Mouse (Mus musculus) lung, postnatal 0 days (tissue): Measurements from ENCODE around the gene Wdr18.

ENCODE experiments used
- CTCF ChIP-seq: IDR thresholded peaks from 2 replicates; pipeline ENCODE4 v1.5.1; 2016; ENCODE audit warnings: antibody characterized with exemption, mild to moderate bottlenecking
- EP300 ChIP-seq: IDR thresholded peaks from 2 replicates; pipeline ENCODE4 v1.6.1; 2016; ENCODE audit warnings: antibody characterized with exemption, mild to moderate bottlenecking, control low read depth

DNA sequence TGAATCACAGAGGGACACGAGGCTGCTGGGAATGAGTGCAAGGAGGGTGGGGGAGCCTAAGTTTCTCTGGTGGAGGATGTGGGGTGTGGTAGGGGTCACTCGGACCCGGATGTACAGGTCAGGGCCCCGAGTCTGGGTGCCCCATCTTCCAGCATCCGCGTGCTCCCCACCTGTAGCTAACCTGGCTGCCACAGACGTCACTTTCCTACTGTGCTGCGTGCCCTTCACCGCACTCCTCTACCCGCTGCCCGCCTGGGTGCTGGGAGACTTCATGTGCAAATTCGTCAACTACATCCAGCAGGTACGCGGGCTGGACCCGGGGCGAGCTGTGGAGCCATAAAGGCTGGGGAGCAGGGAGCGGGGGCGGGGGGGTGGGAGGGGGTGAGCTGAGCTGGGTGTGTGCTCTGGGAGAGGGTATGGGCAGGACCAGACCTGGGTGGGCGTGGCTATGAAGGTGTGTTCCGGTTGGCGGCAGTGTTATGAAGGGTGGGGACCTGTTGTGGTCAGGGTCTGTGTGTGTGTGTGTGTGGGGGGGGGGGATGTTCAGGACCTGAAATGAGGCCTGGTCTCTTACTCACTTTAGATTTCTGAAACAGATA lies 40.6 kb upstream of the Wdr18 start:
- TF ChIP-seq CTCF (no peak), EP300 (no peak)
